Mouse (Mus musculus) heart, embryonic 12.5 days (tissue): ENCODE results near the gene Ckap4. TPM values are rescaled to one million over a fixed set of nuclear protein-coding genes. Genes with fewer than 3 reads are reported as not detected.

ENCODE experiments used
- ATAC-seq: fragments of 200-750 bp; cut with Nextera tagmentation; 2 replicates; pipeline ENCODE4 v1.8.0; 2017; ENCODE audit warnings: moderate TSS enrichment, moderate library complexity; ENCODE audit not compliant: insufficient number of reproducible peaks, low FRiP score
- H3K27ac ChIP-seq: fragments of 300-500 bp; sonication (generic); 2 replicates; pipeline ENCODE4 v1.5.1; 2016; ENCODE audit warnings: mild to moderate bottlenecking, moderate library complexity; ENCODE audit not compliant: poor library complexity, severe bottlenecking
- H3K27me3 ChIP-seq: fragments of 300-500 bp; sonication (generic); replicated peaks from 2 replicates; pipeline ENCODE4 v1.6.1; 2016; ENCODE audit warnings: mild to moderate bottlenecking, moderate library complexity
- H3K36me3 ChIP-seq: fragments of 300-500 bp; sonication (generic); 2 replicates; pipeline ENCODE4 v1.6.1; 2016; ENCODE audit warnings: mild to moderate bottlenecking, moderate library complexity
- H3K4me1 ChIP-seq: fragments of 300-500 bp; sonication (generic); replicated peaks from 2 replicates; pipeline ENCODE4 v1.6.1; 2016; ENCODE audit warnings: mild to moderate bottlenecking
- H3K4me2 ChIP-seq: fragments of 300-500 bp; sonication (generic); 2 replicates; pipeline ENCODE4 v1.6.1; 2016; ENCODE audit warnings: mild to moderate bottlenecking, moderate library complexity
- H3K4me3 ChIP-seq: fragments of 300-500 bp; sonication (generic); 2 replicates; pipeline ENCODE4 v1.5.1; 2016; ENCODE audit warnings: mild to moderate bottlenecking
- H3K9ac ChIP-seq: fragments of 300-500 bp; sonication (generic); 2 replicates; pipeline ENCODE4 v1.6.1; 2016; ENCODE audit warnings: mild to moderate bottlenecking, moderate library complexity
- H3K9me3 ChIP-seq: fragments of 300-500 bp; sonication (generic); replicated peaks from 2 replicates; pipeline ENCODE4 v1.6.1; 2016; ENCODE audit warnings: mild to moderate bottlenecking, moderate library complexity
- WGBS: fragments of 180-500 bp; shearing (Covaris S2); methylation state at CpG from one replicate; pipeline ENCODE4 v1.1.7; 2016; 5-methylcytosine and 5-hydroxymethylcytosine counted together
- polyA plus RNA-seq: library from polyadenylated mRNA; unstranded; fragments of >200 nt; fragmentation: Nextera tagmentation; extraction: Ambion mirVana; gene quantifications from 2 replicates; pipeline ENCODE4 v1.2.1, GENCODE M21; 2016

Ckap4 gene
- polyA plus RNA-seq, 1 experiment from 2014 or later = 145 TPM

GRCm38 (mm10) chr10:84564427-84564826 lies 30.6 kb upstream of the Ckap4 start:
- no peak overlapping the region for H3K4me2 ChIP-seq
- H3K4me3 ChIP-seq = no peak overlapping the region
- no peaks in the 10 kb centered on the region for H3K36me3 ChIP-seq
- no peak overlapping the region for H3K9ac ChIP-seq
- 85% methylated on average over 8 of the region's 8 CpGs for WGBS
- no peak overlapping the region for H3K27ac ChIP-seq
- ATAC-seq = no peak
- H3K9me3 ChIP-seq = no peaks in the 10 kb centered on the region
- H3K27me3 ChIP-seq = no peaks in the 10 kb centered on the region
- H3K4me1 ChIP-seq = peaks cover 7% of the 10 kb centered on the region

GRCm38 (mm10) chr10:84562567-84563554 lies 29.0 kb upstream of the Ckap4 start:
- ATAC-seq = peak; percentile 79
- Histone ChIP-seq H3K9ac (no peak overlapping the region), H3K36me3 (no peaks in the 10 kb centered on the region), H3K4me3 (no peak overlapping the region), H3K9me3 (peaks cover 4% of the 10 kb centered on the region; the same call in 1 of the 2 replicates), H3K27me3 (no peaks in the 10 kb centered on the region), H3K27ac (no peak overlapping the region), H3K4me1 (peaks cover 7% of the 10 kb centered on the region), H3K4me2 (no peak overlapping the region)
- WGBS = 55% methylated on average over 13 of the region's 13 CpGs

GRCm38 (mm10) chr10:84562121-84562520 lies 28.3 kb upstream of the Ckap4 start:
- WGBS = 79% methylated on average over 5 of the region's 5 CpGs
- Histone ChIP-seq H3K4me2 (no peak overlapping the region), H3K27ac (no peak overlapping the region), H3K4me3 (no peak overlapping the region), H3K36me3 (no peaks in the 10 kb centered on the region), H3K9ac (no peak overlapping the region), H3K9me3 (peaks cover 6% of the 10 kb centered on the region; the same call in 1 of the 2 replicates), H3K27me3 (no peaks in the 10 kb centered on the region), H3K4me1 (peaks cover 7% of the 10 kb centered on the region)
- ATAC-seq = no peak

GRCm38 (mm10) chr10:84559986-84560385 lies 26.1 kb upstream of the Ckap4 start:
- no peak overlapping the region for H3K27ac ChIP-seq
- no peaks in the 10 kb centered on the region for H3K27me3 ChIP-seq
- H3K4me1 ChIP-seq = peaks cover 7% of the 10 kb centered on the region
- no peaks in the 10 kb centered on the region for H3K36me3 ChIP-seq
- H3K9me3 ChIP-seq = peaks cover 8% of the 10 kb centered on the region; the same call in 1 of the 2 replicates
- WGBS = 88% methylated on average over 4 of the region's 4 CpGs
- no peak overlapping the region for H3K9ac ChIP-seq
- H3K4me3 ChIP-seq = no peak overlapping the region
- H3K4me2 ChIP-seq = no peak overlapping the region
- no peak for ATAC-seq

- H3K4me3 ChIP-seq = no peak overlapping the region
- H3K9ac ChIP-seq = no peak overlapping the region
- H3K27ac ChIP-seq = no peak overlapping the region
- no peak overlapping the region for H3K4me2 ChIP-seq
- no peaks in the 10 kb centered on the region for H3K36me3 ChIP-seq
- 76% methylated on average over 1 of the region's 1 CpGs for WGBS
- ATAC-seq = no peak
- peaks cover 7% of the 10 kb centered on the region for H3K4me1 ChIP-seq
- no peaks in the 10 kb centered on the region for H3K27me3 ChIP-seq
- peaks cover 8% of the 10 kb centered on the region; the same call in 1 of the 2 replicates for H3K9me3 ChIP-seq
These were observed 24.6 kb upstream of the Ckap4 start for GRCm38 (mm10) chr10:84558511-84558910.

- Histone ChIP-seq H3K9ac (no peak overlapping the region), H3K27me3 (no peaks in the 10 kb centered on the region), H3K4me3 (no peak overlapping the region), H3K4me1 (no peaks in the 10 kb centered on the region), H3K4me2 (no peak overlapping the region), H3K9me3 (peaks cover 14% of the 10 kb centered on the region; the same call in 1 of the 2 replicates), H3K36me3 (no peaks in the 10 kb centered on the region), H3K27ac (no peak overlapping the region)
- ATAC-seq = no peak
- WGBS = 47% methylated on average over 2 of the region's 2 CpGs
These were observed 22.3 kb upstream of the Ckap4 start for GRCm38 (mm10) chr10:84556120-84556519.

- ATAC-seq = no peak
- WGBS = 38% methylated on average over 6 of the region's 6 CpGs
- H3K27ac ChIP-seq = no peak overlapping the region
These were observed 20.6 kb upstream of the Ckap4 start for GRCm38 (mm10) chr10:84554291-84555009.

GRCm38 (mm10) chr10:84552477-84552876 lies 18.6 kb upstream of the Ckap4 start:
- 82% methylated on average over 2 of the region's 2 CpGs for WGBS
- Histone ChIP-seq H3K4me3 (no peak overlapping the region), H3K36me3 (no peaks in the 10 kb centered on the region), H3K9ac (no peak overlapping the region), H3K27ac (no peak overlapping the region), H3K27me3 (no peaks in the 10 kb centered on the region), H3K4me2 (no peak overlapping the region), H3K9me3 (peaks cover 8% of the 10 kb centered on the region; the same call in 1 of the 2 replicates), H3K4me1 (no peaks in the 10 kb centered on the region)
- ATAC-seq = no peak

More at GRCm38 (mm10) chr10:84554291-84555009, 20.6 kb upstream of the Ckap4 start:
- H3K9ac ChIP-seq = no peak overlapping the region
- H3K4me3 ChIP-seq = no peak overlapping the region
- H3K4me2 ChIP-seq = no peak overlapping the region
- no peaks in the 10 kb centered on the region for H3K27me3 ChIP-seq
- no peaks in the 10 kb centered on the region for H3K36me3 ChIP-seq
- peaks cover 14% of the 10 kb centered on the region; the same call in 1 of the 2 replicates for H3K9me3 ChIP-seq
- H3K4me1 ChIP-seq = no peaks in the 10 kb centered on the region

GRCm38 (mm10) chr10:84551846-84552245 lies 18.0 kb upstream of the Ckap4 start:
- H3K27me3 ChIP-seq = no peaks in the 10 kb centered on the region
- H3K4me1 ChIP-seq = no peaks in the 10 kb centered on the region
- WGBS = 92% methylated on average over 3 of the region's 3 CpGs
- no peak overlapping the region for H3K9ac ChIP-seq
- H3K4me3 ChIP-seq = no peak overlapping the region
- H3K9me3 ChIP-seq = peaks cover 8% of the 10 kb centered on the region; the same call in 1 of the 2 replicates
- no peak overlapping the region for H3K27ac ChIP-seq
- no peak overlapping the region for H3K4me2 ChIP-seq
- no peaks in the 10 kb centered on the region for H3K36me3 ChIP-seq
- ATAC-seq = no peak

GRCm38 (mm10) chr10:84549920-84550293 lies 16.0 kb upstream of the Ckap4 start:
- H3K9ac ChIP-seq = no peak overlapping the region
- H3K4me3 ChIP-seq = no peak overlapping the region
- H3K9me3 ChIP-seq = peaks cover 6% of the 10 kb centered on the region; the same call in 1 of the 2 replicates
- H3K4me2 ChIP-seq = no peak overlapping the region
- 54% methylated on average over 10 of the region's 10 CpGs for WGBS
- no peaks in the 10 kb centered on the region for H3K36me3 ChIP-seq
- no peak overlapping the region for H3K27ac ChIP-seq
- H3K27me3 ChIP-seq = no peaks in the 10 kb centered on the region
- ATAC-seq = no peak
- 0 out of 2 replicates have a peak, but pooled peaks cover 2% of the 10 kb centered on the region for H3K4me1 ChIP-seq
